Mouse (Mus musculus) spleen, adult 10 weeks (tissue): Measurements from ENCODE around the gene Mindy3. TPM values are rescaled to one million over a fixed set of nuclear protein-coding genes. Genes with fewer than 3 reads are reported as not detected.

ENCODE experiments used
- polyA plus RNA-seq: library from polyadenylated mRNA; stranded (reverse); fragments of 350-450 nt; fragmentation: Illumina TruSeq; extraction: RNeasy Lipid Tissue Mini Kit (QIAGEN cat#74804); gene quantifications from one replicate; pipeline ENCODE4 v1.2.3, GENCODE M21; 2015; ENCODE audit warnings: low replicate concordance; ENCODE audit not compliant: insufficient read depth

Mindy3 gene
- 56.5 TPM for polyA plus RNA-seq

DNA sequence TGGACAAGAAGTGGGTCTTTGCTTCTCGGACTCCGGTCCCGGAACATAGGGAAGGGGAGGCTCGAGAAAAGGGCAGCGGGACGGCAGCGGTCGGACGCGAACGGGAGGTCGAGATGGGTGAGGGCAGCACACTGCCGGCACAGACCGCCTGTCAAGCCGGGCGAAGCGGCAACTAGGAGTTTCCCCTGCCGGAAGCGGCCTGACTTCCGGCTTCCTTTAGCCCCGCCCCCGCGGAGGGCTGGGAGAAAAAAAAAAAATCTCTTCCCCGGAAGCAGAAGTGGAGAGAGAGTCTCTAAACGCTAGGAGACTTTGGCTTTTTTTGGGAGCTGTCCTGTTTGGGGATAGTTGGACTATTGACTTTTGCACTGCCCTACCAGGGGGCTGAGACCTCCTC lies at the start of gene Mindy3:
Gene Mindy3, minus strand, starts transcription at position 209 of the 394 bp plus-strand sequence.

DNA sequence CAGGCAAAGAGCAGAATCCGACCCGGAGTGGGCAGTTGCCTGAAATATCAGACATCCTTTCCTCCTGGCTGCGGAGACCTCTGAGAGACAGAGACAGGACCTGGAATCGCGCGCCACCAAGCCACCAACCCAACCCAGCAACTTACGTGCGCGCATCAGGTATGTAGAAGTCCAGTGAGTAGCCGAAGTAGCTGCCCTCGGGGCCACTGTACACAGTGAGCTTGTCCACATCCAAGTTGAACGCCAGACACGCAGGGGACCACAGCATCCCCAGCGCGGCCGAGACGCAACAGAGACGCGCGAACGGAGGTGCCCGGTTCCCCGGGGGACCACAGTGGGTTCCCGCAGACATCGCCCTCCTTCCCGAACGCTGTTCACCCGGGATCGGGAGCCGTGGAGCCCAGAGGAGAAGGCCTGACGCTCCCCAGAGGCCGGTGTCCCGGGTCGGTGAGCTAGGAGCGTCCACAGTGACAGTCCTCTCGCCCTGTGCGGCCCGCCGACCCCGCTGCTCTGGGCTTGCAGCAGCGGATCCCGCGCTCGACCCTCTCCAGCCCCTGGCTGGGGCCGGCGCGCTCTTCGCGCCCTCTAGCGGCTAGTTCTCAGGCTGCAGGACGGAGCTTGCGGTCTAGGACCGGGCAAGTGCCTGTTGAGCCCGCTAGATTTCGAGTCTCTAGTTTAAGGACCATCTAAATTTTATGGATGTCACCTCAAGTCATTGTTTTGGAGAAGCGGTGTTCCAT lies 117.7 kb downstream of the Mindy3 start, which contains the start of gene Itga8:
Gene Itga8, minus strand, starts transcription at position 492 of the 740 bp plus-strand sequence.

Other genes with a start within 250 kb of the Mindy3 start
- 14.1 TPM for gene Itga8, start 117.5 kb downstream of the Mindy3 start, polyA plus RNA-seq